Mouse (Mus musculus): ENCODE data around the gene Tspan5.

- no peak for TF ChIP-seq TAL1 (IDR thresholded peaks at IDR 0.05; ENCODE audit: low read length)
- no peak for TF ChIP-seq GATA1 (IDR thresholded peaks at IDR 0.05; ENCODE audit: low read length)
These were observed 155.5 kb downstream of the Tspan5 start for GRCm38 (mm10) chr3:138897500-138897899.
